Mouse (Mus musculus) heart, postnatal 0 days (tissue): ENCODE data around the gene Tbck.

Experiments used
- CTCF ChIP-seq: IDR thresholded peaks from 2 replicates; pipeline ENCODE4 v1.5.1; 2016; ENCODE audit warnings: antibody characterized with exemption, control low read depth, low read depth
- EP300 ChIP-seq: IDR thresholded peaks from 2 replicates; pipeline ENCODE4 v1.6.1; 2016; ENCODE audit warnings: antibody characterized with exemption, low read depth

- no peak for TF ChIP-seq CTCF
- no peak for TF ChIP-seq EP300
Measured at GRCm38 (mm10) chr3:132704216-132704615, 20.3 kb downstream of the Tbck start.
